Mouse (Mus musculus): ENCODE results near the gene Vsir.
A peak's percentile ranks its signal among the peaks of the same experiment; 100 is the strongest.

Gene Vsir

GRCm38 (mm10) chr10:60354003-60354325, 7.3 kb downstream of the Vsir start:
- DNase-seq: no peak

GRCm38 (mm10) chr10:60354881-60355677, 8.4 kb downstream of the Vsir start:
- no peak for DNase-seq

- no peak for DNase-seq
Observed at GRCm38 (mm10) chr10:60357441-60357840, 10.8 kb downstream of the Vsir start.

GRCm38 (mm10) chr10:60357901-60358300, 11.2 kb downstream of the Vsir start:
- DNase-seq: no peak

- no peak for DNase-seq
Observed at GRCm38 (mm10) chr10:60358776-60359175, 12.1 kb downstream of the Vsir start.

- DNase-seq: no peak
Observed at GRCm38 (mm10) chr10:60361615-60362309, 15.1 kb downstream of the Vsir start.

GRCm38 (mm10) chr10:60362310-60362628, 15.6 kb downstream of the Vsir start:
- DNase-seq: no peak

- no peak for DNase-seq
Observed at GRCm38 (mm10) chr10:60363426-60363825, 16.8 kb downstream of the Vsir start.

- no peak for DNase-seq
Observed at GRCm38 (mm10) chr10:60367145-60367544, 20.5 kb downstream of the Vsir start.

GRCm38 (mm10) chr10:60367904-60368303, 21.3 kb downstream of the Vsir start:
- DNase-seq: no peak

- no peak for DNase-seq
Observed at GRCm38 (mm10) chr10:60369405-60369804, 22.8 kb downstream of the Vsir start.

GRCm38 (mm10) chr10:60370098-60370497, 23.4 kb downstream of the Vsir start:
- peak; percentile 51 for DNase-seq

- DNase-seq: no peak
Observed at GRCm38 (mm10) chr10:60370601-60371061, 24.0 kb downstream of the Vsir start.

GRCm38 (mm10) chr10:60371596-60372386, 25.1 kb downstream of the Vsir start:
- no peak for DNase-seq

- DNase-seq: no peak
Observed at GRCm38 (mm10) chr10:60373543-60373936, 26.9 kb downstream of the Vsir start.

GRCm38 (mm10) chr10:60373937-60374578, 27.4 kb downstream of the Vsir start:
- no peak for DNase-seq

GRCm38 (mm10) chr10:60376704-60377103, 30.1 kb downstream of the Vsir start:
- DNase-seq: no peak

GRCm38 (mm10) chr10:60379419-60379957, 32.8 kb downstream of the Vsir start:
- no peak for DNase-seq

GRCm38 (mm10) chr10:60380229-60380628, 33.6 kb downstream of the Vsir start:
- DNase-seq: no peak

- no peak for DNase-seq
Observed at GRCm38 (mm10) chr10:60381142-60381925, 34.7 kb downstream of the Vsir start.

GRCm38 (mm10) chr10:60388332-60388731, 41.7 kb downstream of the Vsir start:
- no peak for DNase-seq

GRCm38 (mm10) chr10:60389447-60389865, 42.8 kb downstream of the Vsir start:
- no peak for DNase-seq

Data from right cerebral cortex, postnatal 14 days (tissue).